Mouse (Mus musculus) midbrain, embryonic 16.5 days (tissue): ENCODE data around the gene Gse1. TPM values are rescaled to one million over a fixed set of nuclear protein-coding genes. Genes with fewer than 3 reads are reported as not detected.

ENCODE experiments used
- ATAC-seq: fragments of 200-750 bp; cut with Nextera tagmentation; 2 replicates; pipeline ENCODE4 v1.8.0; 2017; ENCODE audit warnings: moderate TSS enrichment
- H3K27ac ChIP-seq: fragments of 300-500 bp; sonication (generic); 2 replicates; pipeline ENCODE4 v1.5.1; 2014; ENCODE audit warnings: mild to moderate bottlenecking, low read length, mixed read lengths
- H3K27me3 ChIP-seq: fragments of 300-500 bp; sonication (generic); 2 replicates; pipeline ENCODE4 v1.6.1; 2014; ENCODE audit warnings: low read depth, low read length, mixed read lengths; ENCODE audit not compliant: control insufficient read depth, insufficient read depth
- H3K36me3 ChIP-seq: fragments of 300-500 bp; sonication (generic); 2 replicates; pipeline ENCODE4 v1.6.1; 2014; ENCODE audit warnings: mild to moderate bottlenecking, low read length, moderate library complexity, mixed read lengths; ENCODE audit not compliant: control insufficient read depth, insufficient read depth
- H3K4me1 ChIP-seq: fragments of 300-500 bp; sonication (generic); 2 replicates; pipeline ENCODE4 v1.6.1; 2014; ENCODE audit warnings: mild to moderate bottlenecking, low read length, mixed read lengths; ENCODE audit not compliant: control insufficient read depth, insufficient read depth
- H3K4me2 ChIP-seq: fragments of 300-500 bp; sonication (generic); 2 replicates; pipeline ENCODE4 v1.6.1; 2014; ENCODE audit warnings: mild to moderate bottlenecking, low read length, mixed read lengths
- H3K4me3 ChIP-seq: fragments of 300-500 bp; sonication (generic); 2 replicates; pipeline ENCODE4 v1.5.1; 2014; ENCODE audit warnings: low read depth, mild to moderate bottlenecking, low read length, moderate library complexity, mixed read lengths
- H3K9ac ChIP-seq: fragments of 300-500 bp; sonication (generic); 2 replicates; pipeline ENCODE4 v1.6.1; 2014; ENCODE audit warnings: low read depth, low read length, mixed read lengths
- H3K9me3 ChIP-seq: fragments of 300-500 bp; sonication (generic); replicated peaks from 2 replicates; pipeline ENCODE4 v1.6.1; 2014; ENCODE audit warnings: mild to moderate bottlenecking, low read length, mixed read lengths; ENCODE audit not compliant: control insufficient read depth, poor library complexity, severe bottlenecking
- WGBS: fragments of 180-500 bp; shearing (Covaris S2); extraction: QIAGEN DNeasy Blood & Tissue Kit; methylation state at CpG from one replicate; pipeline ENCODE4 v1.1.7; 2014; 5-methylcytosine and 5-hydroxymethylcytosine counted together
- polyA plus RNA-seq: library from polyadenylated mRNA; unstranded; fragments of >200 nt; fragmentation: Nextera tagmentation; extraction: Ambion mirVana; gene quantifications from 2 replicates; pipeline ENCODE4 v1.2.1, GENCODE M21; 2015

Gse1 gene
- polyA plus RNA-seq, 1 experiment from 2014 or later, result 13.3 TPM

GRCm38 (mm10) chr8:120293421-120294357 lies 65.4 kb downstream of the Gse1 start:
- Histone ChIP-seq H3K9me3 (no peaks in the 10 kb centered on the region), H3K36me3 (no peaks in the 10 kb centered on the region), H3K4me1 (peaks cover 78% of the 10 kb centered on the region), H3K4me2 (no peak overlapping the region), H3K27me3 (no peaks in the 10 kb centered on the region), H3K9ac (0 out of 2 replicates have a peak overlapping the region, but pooled peaks have one; percentile 22), H3K27ac (peak overlapping the region; percentile 65), H3K4me3 (no peak overlapping the region)
- 14% methylated on average over 18 of the region's 18 CpGs for WGBS
- ATAC-seq, result peak; percentile 23; the same call in 1 of the 2 replicates

GRCm38 (mm10) chr8:120294982-120295870 lies 67.0 kb downstream of the Gse1 start:
- Histone ChIP-seq H3K4me1 (peaks cover 69% of the 10 kb centered on the region), H3K9me3 (no peaks in the 10 kb centered on the region), H3K27me3 (no peaks in the 10 kb centered on the region), H3K4me2 (no peak overlapping the region; the same call in 1 of the 2 replicates), H3K27ac (peak overlapping the region; percentile 65), H3K4me3 (no peak overlapping the region), H3K9ac (peak overlapping the region; percentile 27), H3K36me3 (no peaks in the 10 kb centered on the region)
- no peak for ATAC-seq
- 18% methylated on average over 14 of the region's 17 CpGs for WGBS

- Histone ChIP-seq H3K4me3 (no peak overlapping the region), H3K4me2 (no peak overlapping the region), H3K27me3 (no peaks in the 10 kb centered on the region), H3K36me3 (no peaks in the 10 kb centered on the region), H3K9ac (no peak overlapping the region), H3K27ac (no peak overlapping the region), H3K9me3 (no peaks in the 10 kb centered on the region), H3K4me1 (peaks cover 66% of the 10 kb centered on the region)
- no peak for ATAC-seq
- WGBS, result 40% methylated on average over 5 of the region's 5 CpGs
Observed at GRCm38 (mm10) chr8:120297000-120297399, 68.7 kb downstream of the Gse1 start.

- H3K4me1 ChIP-seq, result peaks cover 49% of the 10 kb centered on the region
Observed at GRCm38 (mm10) chr8:120298601-120299532, 70.6 kb downstream of the Gse1 start.

GRCm38 (mm10) chr8:120300601-120301141 lies 72.4 kb downstream of the Gse1 start:
- Histone ChIP-seq H3K4me1 (peaks cover 42% of the 10 kb centered on the region), H3K9ac (0 out of 2 replicates have a peak overlapping the region, but pooled peaks have one; percentile 12), H3K4me3 (no peak overlapping the region), H3K4me2 (no peak overlapping the region; the same call in 1 of the 2 replicates), H3K27me3 (no peaks in the 10 kb centered on the region), H3K27ac (peak overlapping the region; percentile 47; the same call in 1 of the 2 replicates), H3K9me3 (no peaks in the 10 kb centered on the region), H3K36me3 (no peaks in the 10 kb centered on the region)
- ATAC-seq, result peak; percentile 49
- 3% methylated on average over 13 of the region's 13 CpGs for WGBS

More at GRCm38 (mm10) chr8:120298601-120299532, 70.6 kb downstream of the Gse1 start:
- Histone ChIP-seq H3K27me3 (no peaks in the 10 kb centered on the region), H3K4me2 (no peak overlapping the region), H3K9me3 (no peaks in the 10 kb centered on the region), H3K4me3 (no peak overlapping the region), H3K36me3 (no peaks in the 10 kb centered on the region), H3K27ac (peak overlapping the region; percentile 60), H3K9ac (peak overlapping the region; percentile 45; the same call in 1 of the 2 replicates)
- WGBS, result 32% methylated on average over 22 of the region's 22 CpGs
- no peak for ATAC-seq

- 62% methylated on average over 11 of the region's 11 CpGs for WGBS
- Histone ChIP-seq H3K27me3 (no peaks in the 10 kb centered on the region), H3K36me3 (no peaks in the 10 kb centered on the region), H3K27ac (no peak overlapping the region), H3K4me2 (no peak overlapping the region), H3K9ac (no peak overlapping the region), H3K4me1 (peaks cover 40% of the 10 kb centered on the region), H3K4me3 (no peak overlapping the region), H3K9me3 (no peaks in the 10 kb centered on the region)
- no peak for ATAC-seq
Observed at GRCm38 (mm10) chr8:120302941-120303675, 74.9 kb downstream of the Gse1 start.

- H3K4me3 ChIP-seq, result no peak overlapping the region
- H3K4me1 ChIP-seq, result peaks cover 41% of the 10 kb centered on the region
- H3K27me3 ChIP-seq, result no peaks in the 10 kb centered on the region
- 14% methylated on average over 9 of the region's 9 CpGs for WGBS
- H3K36me3 ChIP-seq, result no peaks in the 10 kb centered on the region
- no peak for ATAC-seq
- no peak overlapping the region for H3K4me2 ChIP-seq
- H3K9me3 ChIP-seq, result no peaks in the 10 kb centered on the region
- H3K9ac ChIP-seq, result no peak overlapping the region
- no peak overlapping the region for H3K27ac ChIP-seq
Observed at GRCm38 (mm10) chr8:120304097-120304496, 75.8 kb downstream of the Gse1 start.
